Mouse (Mus musculus): ENCODE measurements around the gene Ltbp3.

- TF ChIP-seq CTCF (IDR thresholded peaks at IDR 0.05; ENCODE audit: control insufficient read depth, insufficient read depth, insufficient replicate concordance, low read depth, low read length) (no peak), POLR2A (IDR thresholded peaks at IDR 0.05; ENCODE audit: control insufficient read depth, low read depth, low read length) (no peak)
Measured at GRCm38 (mm10) chr19:5725029-5725707, 15.5 kb upstream of the Ltbp3 start.

Measured in testis, adult 2 months (tissue).